Mouse (Mus musculus) liver, embryonic 13.5 days (tissue): ENCODE measurements around the gene Gm11596. TPM values are rescaled to one million over a fixed set of nuclear protein-coding genes. Genes with fewer than 3 reads are reported as not detected.

Source experiments
- ATAC-seq: fragments of 200-750 bp; cut with Nextera tagmentation; 2 replicates; pipeline ENCODE4 v1.8.0; 2017; ENCODE audit warnings: low read depth, mild to moderate bottlenecking, moderate number of reproducible peaks, moderate library complexity
- DNase-seq: peaks from one replicate; pipeline ENCODE4 v3.0.0; 2022
- H3K27ac ChIP-seq: fragments of 300-500 bp; sonication (generic); 2 replicates; pipeline ENCODE4 v1.5.1; 2015; ENCODE audit warnings: moderate library complexity, mild to moderate bottlenecking, inconsistent platforms
- H3K27me3 ChIP-seq: fragments of 300-500 bp; sonication (generic); 2 replicates; pipeline ENCODE4 v1.6.1; 2015; ENCODE audit warnings: mild to moderate bottlenecking, inconsistent platforms
- H3K36me3 ChIP-seq: fragments of 300-500 bp; sonication (generic); 2 replicates; pipeline ENCODE4 v1.6.1; 2015; ENCODE audit warnings: mild to moderate bottlenecking, inconsistent platforms
- H3K4me1 ChIP-seq: fragments of 300-500 bp; sonication (generic); replicated peaks from 2 replicates; pipeline ENCODE4 v1.6.1; 2015; ENCODE audit warnings: inconsistent platforms
- H3K4me2 ChIP-seq: fragments of 300-500 bp; sonication (generic); 2 replicates; pipeline ENCODE4 v1.6.1; 2015; ENCODE audit warnings: inconsistent platforms, mild to moderate bottlenecking, moderate library complexity
- H3K4me3 ChIP-seq: fragments of 300-500 bp; sonication (generic); replicated peaks from 2 replicates; pipeline ENCODE4 v1.5.1; 2015; ENCODE audit warnings: mild to moderate bottlenecking, inconsistent platforms
- H3K9ac ChIP-seq: fragments of 300-500 bp; sonication (generic); 2 replicates; pipeline ENCODE4 v1.6.1; 2015; ENCODE audit warnings: mild to moderate bottlenecking, inconsistent platforms
- H3K9me3 ChIP-seq: fragments of 300-500 bp; sonication (generic); replicated peaks from 2 replicates; pipeline ENCODE4 v1.6.1; 2016; ENCODE audit warnings: inconsistent platforms
- WGBS: fragments of 180-500 bp; shearing (Covaris S2); methylation state at CpG from one replicate; pipeline ENCODE4 v1.1.7; 2015; ENCODE audit not compliant: insufficient replicate concordance; 5-methylcytosine and 5-hydroxymethylcytosine counted together
- polyA plus RNA-seq: library from polyadenylated mRNA; unstranded; fragments of >200 nt; fragmentation: Nextera tagmentation; extraction: Ambion mirVana; gene quantifications from 2 replicates; pipeline ENCODE4 v1.2.1, GENCODE M21; 2015

The Gm11596 gene
- polyA plus RNA-seq, 1 experiment from 2014 or later = not detected

DNA sequence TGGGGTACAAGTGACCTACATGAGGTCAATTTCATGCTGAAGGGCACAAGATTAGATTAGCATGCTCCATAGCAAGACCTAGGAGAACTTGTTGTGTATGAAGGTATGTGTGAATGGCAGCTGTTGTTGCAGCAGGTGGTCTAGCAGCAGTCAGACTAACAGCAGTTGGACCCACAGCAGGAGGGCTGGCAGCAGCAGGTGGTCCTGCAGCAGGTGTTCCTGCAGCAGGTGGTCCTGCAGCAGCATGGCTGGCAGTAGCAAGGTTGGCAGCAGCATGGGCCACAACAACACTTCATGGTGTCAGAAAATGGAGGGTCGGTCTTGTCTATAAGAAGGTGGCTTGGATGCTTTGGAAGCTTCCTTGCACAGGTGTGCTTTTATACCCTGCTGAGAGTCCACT is 34.4 kb downstream of the Gm11596 start:
- ATAC-seq = no peak
- whole genome bisulfite sequencing = 67% methylated on average over 1 of the region's 1 CpGs
- no peak overlapping the region for H3K27ac ChIP-seq
- H3K36me3 ChIP-seq = no peaks in the 10 kb centered on the region
- no peak overlapping the region for H3K9ac ChIP-seq
- H3K4me1 ChIP-seq = no peaks in the 10 kb centered on the region
- no peak overlapping the region for H3K4me3 ChIP-seq
- no peaks in the 10 kb centered on the region for H3K27me3 ChIP-seq
- DNase-seq = no peak
- no peaks in the 10 kb centered on the region for H3K9me3 ChIP-seq
- H3K4me2 ChIP-seq = no peak overlapping the region

DNA sequence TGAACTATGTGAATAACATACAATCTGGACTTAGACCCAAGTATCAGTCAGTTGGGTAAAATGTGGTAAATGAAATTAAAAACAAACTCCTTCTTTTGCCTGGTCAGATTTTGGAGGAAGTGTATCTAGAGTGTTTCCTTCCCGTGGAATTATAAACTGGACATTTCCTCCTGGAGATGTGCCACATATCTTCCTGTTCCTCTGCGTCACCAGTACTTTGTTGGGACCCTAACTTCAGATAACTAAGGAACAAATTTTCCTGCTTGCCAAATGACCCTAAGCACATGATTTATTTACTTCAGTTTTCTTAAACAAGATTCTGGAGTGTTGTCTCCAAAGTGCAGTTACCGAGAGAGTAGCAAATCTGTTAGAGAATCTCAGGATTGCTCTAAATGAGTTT is 49.3 kb downstream of the Gm11596 start:
- no peaks in the 10 kb centered on the region for H3K27me3 ChIP-seq
- no peak overlapping the region for H3K9ac ChIP-seq

More for the DNA sequence above, 49.3 kb downstream of the Gm11596 start:
- H3K27ac ChIP-seq = no peak overlapping the region
- 54% methylated on average over 3 of the region's 3 CpGs for WGBS
- H3K4me3 ChIP-seq = no peak overlapping the region
- ATAC-seq = no peak
- H3K4me1 ChIP-seq = no peaks in the 10 kb centered on the region
- no peaks in the 10 kb centered on the region for H3K9me3 ChIP-seq
- DNase-seq = no peak
- H3K36me3 ChIP-seq = no peaks in the 10 kb centered on the region
- no peak overlapping the region for H3K4me2 ChIP-seq

Other genes starting within 250 kb of the Gm11596 start
- gene Krtap3-3, start 242.6 kb downstream of the Gm11596 start, polyA plus RNA-seq = not detected in 2 replicates
- gene Krtap3-2, start 236.6 kb downstream of the Gm11596 start, polyA plus RNA-seq = not detected in 2 replicates
- gene Gm11939, start 234.0 kb downstream of the Gm11596 start, polyA plus RNA-seq = not detected in 2 replicates
- not detected in 2 replicates for gene Krtap3-1, start 226.8 kb downstream of the Gm11596 start, polyA plus RNA-seq
- gene Krtap1-5, start 212.5 kb downstream of the Gm11596 start, polyA plus RNA-seq = not detected in 2 replicates
- gene Krtap1-4, start 209.8 kb downstream of the Gm11596 start, polyA plus RNA-seq = not detected in 2 replicates
- not detected in 2 replicates for gene Krtap1-3, start 202.1 kb downstream of the Gm11596 start, polyA plus RNA-seq
- not detected in 2 replicates for gene Krtap9-3, start 195.4 kb downstream of the Gm11596 start, polyA plus RNA-seq
- not detected in 2 replicates for gene Gm11938, start 190.2 kb downstream of the Gm11596 start, polyA plus RNA-seq
- not detected in 2 replicates for gene Gm11937, start 183.3 kb downstream of the Gm11596 start, polyA plus RNA-seq
- not detected in 2 replicates for gene Krtap2-4, start 178.6 kb downstream of the Gm11596 start, polyA plus RNA-seq
- not detected in 2 replicates for gene Gm11562, start 173.0 kb downstream of the Gm11596 start, polyA plus RNA-seq
- gene Krtap4-1, start 165.2 kb downstream of the Gm11596 start, polyA plus RNA-seq = not detected in 2 replicates
- gene Krtap4-2, start 158.4 kb downstream of the Gm11596 start, polyA plus RNA-seq = not detected in 2 replicates
- gene Krtap4-7, start 149.4 kb downstream of the Gm11596 start, polyA plus RNA-seq = not detected in 2 replicates
- not detected in 2 replicates for gene Gm11555, start 143.2 kb downstream of the Gm11596 start, polyA plus RNA-seq
- gene Gm11563, start 134.5 kb downstream of the Gm11596 start, polyA plus RNA-seq = not detected in 2 replicates
- not detected in 2 replicates for gene Krtap4-6, start 127.5 kb downstream of the Gm11596 start, polyA plus RNA-seq
- not detected in 2 replicates for gene Gm14190, start 102.7 kb downstream of the Gm11596 start, polyA plus RNA-seq
- gene Gm14180, start 59.2 kb downstream of the Gm11596 start, polyA plus RNA-seq = not detected in 2 replicates
- gene Gm11595, start 20.6 kb downstream of the Gm11596 start, polyA plus RNA-seq = not detected in 2 replicates
- not detected in 2 replicates for gene Krtap4-8, start 12.8 kb downstream of the Gm11596 start, polyA plus RNA-seq
- not detected in 2 replicates for gene Krtap4-9, start 8.3 kb downstream of the Gm11596 start, polyA plus RNA-seq
- not detected in 2 replicates for gene Gm11569, start 5.5 kb upstream of the Gm11596 start, polyA plus RNA-seq
- gene Gm11554, start 11.0 kb upstream of the Gm11596 start, polyA plus RNA-seq = not detected in 2 replicates
- gene Krtap4-13, start 16.4 kb upstream of the Gm11596 start, polyA plus RNA-seq = not detected in 2 replicates
- gene Gm11564, start 22.2 kb upstream of the Gm11596 start, polyA plus RNA-seq = not detected in 2 replicates
- not detected in 2 replicates for gene 2300003K06Rik, start 44.6 kb upstream of the Gm11596 start, polyA plus RNA-seq
- not detected in 2 replicates for gene Krtap4-16, start 58.1 kb upstream of the Gm11596 start, polyA plus RNA-seq
- not detected in 2 replicates for gene Gm11568, start 64.5 kb upstream of the Gm11596 start, polyA plus RNA-seq
- not detected in 2 replicates for gene Gm11559, start 71.0 kb upstream of the Gm11596 start, polyA plus RNA-seq
- gene Krtap9-1, start 79.9 kb upstream of the Gm11596 start, polyA plus RNA-seq = not detected in 2 replicates
- gene Gm11567, start 85.7 kb upstream of the Gm11596 start, polyA plus RNA-seq = not detected in 2 replicates
- gene Krtap31-1, start 114.5 kb upstream of the Gm11596 start, polyA plus RNA-seq = not detected in 2 replicates
- gene Gm11565, start 121.3 kb upstream of the Gm11596 start, polyA plus RNA-seq = not detected in 2 replicates
- not detected in 2 replicates for gene Krtap31-2, start 142.8 kb upstream of the Gm11596 start, polyA plus RNA-seq
- gene Krtap9-5, start 155.0 kb upstream of the Gm11596 start, polyA plus RNA-seq = not detected in 2 replicates
- not detected in 2 replicates for gene Krtap29-1, start 185.6 kb upstream of the Gm11596 start, polyA plus RNA-seq
- gene Krtap16-1, start 193.1 kb upstream of the Gm11596 start, polyA plus RNA-seq = not detected in 2 replicates
- gene Krtap17-1, start 200.5 kb upstream of the Gm11596 start, polyA plus RNA-seq = not detected in 2 replicates
- not detected in 2 replicates for gene Krt33a, start 222.7 kb upstream of the Gm11596 start, polyA plus RNA-seq
- not detected in 2 replicates for gene Krt33b, start 236.4 kb upstream of the Gm11596 start, polyA plus RNA-seq
- not detected in 2 replicates for gene Krt34, start 248.1 kb upstream of the Gm11596 start, polyA plus RNA-seq